Mouse (Mus musculus) embryonic facial prominence, embryonic 15.5 days (tissue): ENCODE measurements around the gene Syt9. TPM values are rescaled to one million over a fixed set of nuclear protein-coding genes. Genes with fewer than 3 reads are reported as not detected.

Source experiments
- ATAC-seq: fragments of 200-750 bp; cut with Nextera tagmentation; 2 replicates; pipeline ENCODE4 v1.8.0; 2017; ENCODE audit warnings: low read depth, moderate TSS enrichment; ENCODE audit not compliant: insufficient number of reproducible peaks, low FRiP score, low TSS enrichment
- H3K27ac ChIP-seq: fragments of 300-500 bp; sonication (generic); replicated peaks from 2 replicates; pipeline ENCODE4 v1.5.1; 2015; ENCODE audit warnings: mild to moderate bottlenecking, inconsistent platforms
- H3K27me3 ChIP-seq: fragments of 300-500 bp; sonication (generic); 2 replicates; pipeline ENCODE4 v1.6.1; 2015; ENCODE audit warnings: inconsistent platforms
- H3K36me3 ChIP-seq: fragments of 300-500 bp; sonication (generic); 2 replicates; pipeline ENCODE4 v1.6.1; 2015; ENCODE audit warnings: mild to moderate bottlenecking, inconsistent platforms
- H3K4me1 ChIP-seq: fragments of 300-500 bp; sonication (generic); 2 replicates; pipeline ENCODE4 v1.6.1; 2015; ENCODE audit warnings: inconsistent platforms
- H3K4me2 ChIP-seq: fragments of 300-500 bp; sonication (generic); replicated peaks from 2 replicates; pipeline ENCODE4 v1.6.1; 2015; ENCODE audit warnings: mild to moderate bottlenecking, inconsistent platforms
- H3K4me3 ChIP-seq: fragments of 300-500 bp; sonication (generic); replicated peaks from 2 replicates; pipeline ENCODE4 v1.5.1; 2015; ENCODE audit warnings: mild to moderate bottlenecking, inconsistent platforms
- H3K9ac ChIP-seq: fragments of 300-500 bp; sonication (generic); 2 replicates; pipeline ENCODE4 v1.6.1; 2015; ENCODE audit warnings: inconsistent platforms
- H3K9me3 ChIP-seq: fragments of 300-500 bp; sonication (generic); replicated peaks from 2 replicates; pipeline ENCODE4 v1.6.1; 2016; ENCODE audit warnings: inconsistent platforms
- WGBS: fragments of 180-500 bp; shearing (Covaris S2); methylation state at CpG from one replicate; pipeline ENCODE4 v1.1.7; 2015; 5-methylcytosine and 5-hydroxymethylcytosine counted together
- polyA plus RNA-seq: library from polyadenylated mRNA; unstranded; fragments of >200 nt; fragmentation: Nextera tagmentation; extraction: Ambion mirVana; gene quantifications from 2 replicates; pipeline ENCODE4 v1.2.1, GENCODE M21; 2015

The Syt9 gene
- polyA plus RNA-seq, 1 experiment from 2014 or later: 4.7 TPM

- 56% methylated on average over 2 of the region's 2 CpGs for WGBS
- Histone ChIP-seq H3K4me1 (no peaks in the 10 kb centered on the region), H3K27me3 (no peaks in the 10 kb centered on the region), H3K9ac (no peak overlapping the region), H3K27ac (no peak overlapping the region), H3K4me2 (no peak overlapping the region), H3K9me3 (no peaks in the 10 kb centered on the region), H3K36me3 (no peaks in the 10 kb centered on the region), H3K4me3 (no peak overlapping the region)
- ATAC-seq: no peak
These were observed 22.2 kb downstream of the Syt9 start for GRCm38 (mm10) chr7:107392749-107393148.

GRCm38 (mm10) chr7:107400061-107400799 lies 29.7 kb downstream of the Syt9 start:
- Histone ChIP-seq H3K9me3 (no peaks in the 10 kb centered on the region), H3K27me3 (no peaks in the 10 kb centered on the region), H3K4me3 (no peak overlapping the region), H3K36me3 (no peaks in the 10 kb centered on the region), H3K9ac (no peak overlapping the region), H3K4me2 (no peak overlapping the region), H3K27ac (no peak overlapping the region), H3K4me1 (no peaks in the 10 kb centered on the region)
- no peak for ATAC-seq
- 86% methylated on average over 15 of the region's 15 CpGs for WGBS

- no peak for ATAC-seq
- H3K27ac ChIP-seq: no peak overlapping the region
- H3K9ac ChIP-seq: no peak overlapping the region
- WGBS: 82% methylated on average over 3 of the region's 3 CpGs
- no peaks in the 10 kb centered on the region for H3K4me1 ChIP-seq
- no peaks in the 10 kb centered on the region for H3K36me3 ChIP-seq
- no peak overlapping the region for H3K4me2 ChIP-seq
- no peak overlapping the region for H3K4me3 ChIP-seq
- no peaks in the 10 kb centered on the region for H3K9me3 ChIP-seq
- no peaks in the 10 kb centered on the region for H3K27me3 ChIP-seq
These were observed 32.7 kb downstream of the Syt9 start for GRCm38 (mm10) chr7:107403261-107403660.

GRCm38 (mm10) chr7:107414928-107415327 lies 44.4 kb downstream of the Syt9 start:
- H3K36me3 ChIP-seq: no peaks in the 10 kb centered on the region
- H3K4me3 ChIP-seq: no peak overlapping the region
- WGBS: 90% methylated on average over 6 of the region's 6 CpGs
- no peak for ATAC-seq
- no peaks in the 10 kb centered on the region for H3K27me3 ChIP-seq
- no peak overlapping the region for H3K4me2 ChIP-seq
- H3K4me1 ChIP-seq: 0 out of 2 replicates have a peak, but pooled peaks cover 4% of the 10 kb centered on the region
- H3K9me3 ChIP-seq: no peaks in the 10 kb centered on the region
- no peak overlapping the region for H3K9ac ChIP-seq
- no peak overlapping the region for H3K27ac ChIP-seq

GRCm38 (mm10) chr7:107417043-107417850 lies 46.7 kb downstream of the Syt9 start:
- Histone ChIP-seq H3K27ac (no peak overlapping the region), H3K9ac (no peak overlapping the region), H3K4me2 (no peak overlapping the region), H3K27me3 (no peaks in the 10 kb centered on the region), H3K4me1 (0 out of 2 replicates have a peak, but pooled peaks cover 4% of the 10 kb centered on the region), H3K36me3 (no peaks in the 10 kb centered on the region), H3K9me3 (no peaks in the 10 kb centered on the region), H3K4me3 (no peak overlapping the region)
- 28% methylated on average over 3 of the region's 3 CpGs for WGBS
- no peak for ATAC-seq

DNA sequence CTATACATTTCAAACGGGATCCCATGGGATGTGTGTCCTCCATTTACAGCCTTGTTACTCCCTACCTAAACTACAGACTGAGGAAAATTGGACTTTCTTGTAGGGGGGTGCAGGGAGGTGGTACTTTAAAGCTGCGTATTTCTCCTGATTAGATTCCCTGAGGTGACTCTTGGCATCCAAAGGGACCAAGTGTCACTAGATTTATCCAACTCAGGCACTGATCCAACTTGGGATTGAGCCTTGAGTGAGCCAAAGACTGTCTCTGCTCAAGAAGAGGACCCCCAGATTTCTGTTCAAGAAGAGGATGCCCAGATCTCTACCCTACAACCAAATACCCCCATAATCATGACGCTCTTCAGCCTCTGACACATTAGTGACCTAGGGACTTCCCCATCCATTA lies 66.9 kb downstream of the Syt9 start:
- H3K9ac ChIP-seq: no peak overlapping the region
- H3K27ac ChIP-seq: no peak overlapping the region
- H3K4me3 ChIP-seq: no peak overlapping the region
- ATAC-seq: no peak
- H3K36me3 ChIP-seq: no peaks in the 10 kb centered on the region
- no peaks in the 10 kb centered on the region for H3K9me3 ChIP-seq
- WGBS: 82% methylated on average over 3 of the region's 3 CpGs
- H3K4me2 ChIP-seq: no peak overlapping the region
- no peaks in the 10 kb centered on the region for H3K4me1 ChIP-seq
- no peaks in the 10 kb centered on the region for H3K27me3 ChIP-seq

DNA sequence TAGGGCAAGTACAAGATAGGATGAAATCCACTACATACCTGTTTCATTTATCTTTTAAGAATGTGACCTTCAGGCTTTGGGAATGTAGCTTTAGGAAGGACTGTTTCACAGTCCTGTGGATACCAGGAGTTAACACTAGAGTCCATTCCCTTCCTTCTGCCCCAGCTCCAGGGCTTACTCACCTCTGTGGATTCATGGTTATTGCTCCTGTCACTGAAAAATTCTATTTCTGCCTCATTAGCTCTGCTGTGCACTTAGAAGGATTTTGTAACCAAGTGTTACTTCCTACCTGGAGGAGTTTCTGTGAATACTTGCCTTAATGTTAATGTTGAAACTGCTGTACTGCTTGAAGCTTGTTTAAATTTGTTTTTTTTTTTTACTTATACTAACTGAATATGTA lies 74.1 kb downstream of the Syt9 start:
- Histone ChIP-seq H3K4me1 (no peaks in the 10 kb centered on the region), H3K27ac (no peak overlapping the region), H3K36me3 (no peaks in the 10 kb centered on the region), H3K4me3 (no peak overlapping the region), H3K4me2 (no peak overlapping the region), H3K9me3 (no peaks in the 10 kb centered on the region), H3K9ac (no peak overlapping the region), H3K27me3 (no peaks in the 10 kb centered on the region)
- ATAC-seq: no peak

DNA sequence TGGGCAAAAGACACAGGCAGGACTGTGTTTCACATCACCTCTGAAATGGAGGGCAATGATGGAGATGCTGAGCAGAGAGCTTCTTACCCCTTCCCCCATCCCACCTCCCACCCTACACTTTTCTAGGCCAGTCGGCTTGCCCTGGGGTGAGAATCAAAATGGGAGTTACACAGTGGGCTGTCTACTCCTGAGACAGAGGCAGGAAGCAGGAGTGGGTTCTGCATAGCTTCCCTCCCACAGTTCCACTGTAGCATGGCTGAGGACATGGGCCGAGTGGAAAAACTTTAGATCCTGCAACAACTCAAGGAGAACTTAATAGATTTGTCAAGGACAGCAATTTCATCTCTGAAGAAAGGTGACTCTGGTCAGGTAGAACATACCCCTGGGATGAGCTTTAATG lies 84.1 kb downstream of the Syt9 start:
- Histone ChIP-seq H3K27ac (no peak overlapping the region), H3K9me3 (no peaks in the 10 kb centered on the region), H3K27me3 (no peaks in the 10 kb centered on the region), H3K4me2 (no peak overlapping the region), H3K36me3 (no peaks in the 10 kb centered on the region), H3K4me1 (no peaks in the 10 kb centered on the region), H3K4me3 (no peak overlapping the region), H3K9ac (no peak overlapping the region)
- ATAC-seq: no peak
- 68% methylated on average over 2 of the region's 2 CpGs for WGBS

- H3K4me1 ChIP-seq: no peaks in the 10 kb centered on the region
- 54% methylated on average over 5 of the region's 5 CpGs for WGBS
- ATAC-seq: no peak
- H3K27me3 ChIP-seq: no peaks in the 10 kb centered on the region
- no peak overlapping the region for H3K9ac ChIP-seq
- no peak overlapping the region for H3K27ac ChIP-seq
- H3K4me3 ChIP-seq: no peak overlapping the region
- no peaks in the 10 kb centered on the region for H3K36me3 ChIP-seq
- H3K4me2 ChIP-seq: no peak overlapping the region
- H3K9me3 ChIP-seq: no peaks in the 10 kb centered on the region
These were observed 84.6 kb downstream of the Syt9 start for GRCm38 (mm10) chr7:107455118-107455521.

DNA sequence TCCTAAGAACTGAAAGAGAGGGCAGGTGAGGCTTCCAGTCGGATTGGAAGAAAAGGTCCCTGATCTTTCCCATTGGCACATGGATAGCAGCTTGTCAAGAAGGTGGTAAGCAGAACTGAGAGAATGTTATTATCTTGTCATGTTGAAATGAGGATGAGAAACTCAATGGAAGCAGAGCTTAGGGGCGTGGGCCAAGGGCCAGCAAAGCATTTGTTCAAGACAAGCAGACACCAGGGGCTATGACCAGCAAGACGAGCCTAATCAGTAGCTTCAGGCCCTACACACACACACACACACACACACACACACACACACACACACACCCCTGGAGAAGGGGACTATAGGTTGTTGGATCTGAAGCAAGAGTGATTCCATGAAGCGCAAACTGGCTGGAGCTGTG lies 90.6 kb downstream of the Syt9 start:
- Histone ChIP-seq H3K4me2 (no peak overlapping the region), H3K27me3 (no peaks in the 10 kb centered on the region), H3K36me3 (no peaks in the 10 kb centered on the region), H3K27ac (no peak overlapping the region), H3K9me3 (no peaks in the 10 kb centered on the region), H3K4me3 (no peak overlapping the region), H3K9ac (no peak overlapping the region), H3K4me1 (no peaks in the 10 kb centered on the region)
- WGBS: 73% methylated on average over 4 of the region's 4 CpGs
- no peak for ATAC-seq

DNA sequence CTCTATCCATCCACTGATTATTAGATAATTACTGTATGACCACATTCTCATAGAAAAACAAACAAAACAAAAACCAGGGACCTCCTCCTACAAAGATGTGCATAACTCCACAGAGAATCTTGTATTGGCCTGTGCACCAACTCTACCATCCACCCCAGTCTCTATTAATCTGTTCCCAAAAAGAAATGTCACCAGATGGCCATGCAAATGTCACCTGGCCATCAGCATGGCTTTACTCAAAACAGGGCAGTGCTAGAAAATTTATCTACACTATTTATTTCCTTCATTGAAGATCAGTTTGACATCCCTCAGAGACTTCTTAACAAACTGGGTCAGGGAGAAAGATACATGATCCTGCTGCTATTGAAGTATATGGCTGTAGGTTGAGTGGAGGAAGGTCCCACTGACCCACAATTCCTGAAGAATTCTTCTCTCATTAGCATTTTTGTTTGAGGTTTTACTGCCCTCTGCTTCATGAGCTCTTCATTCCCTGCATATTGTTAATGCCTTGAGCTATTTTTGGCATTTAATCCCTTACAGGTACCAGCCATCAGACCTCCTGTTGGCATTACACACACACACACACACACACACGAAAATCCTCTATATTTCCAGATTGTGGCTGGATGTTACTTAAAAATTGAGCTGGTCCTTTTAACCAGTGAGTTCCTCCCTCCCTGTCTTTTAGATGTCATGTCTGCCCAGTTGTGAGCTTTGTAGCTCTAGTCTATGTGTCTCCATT lies 91.3 kb downstream of the Syt9 start:
- no peak overlapping the region for H3K27ac ChIP-seq
- H3K9ac ChIP-seq: no peak overlapping the region
- H3K4me1 ChIP-seq: no peaks in the 10 kb centered on the region
- H3K36me3 ChIP-seq: no peaks in the 10 kb centered on the region
- no peaks in the 10 kb centered on the region for H3K9me3 ChIP-seq
- WGBS: 50% methylated on average over 1 of the region's 1 CpGs
- no peak overlapping the region for H3K4me2 ChIP-seq
- no peak for ATAC-seq
- no peaks in the 10 kb centered on the region for H3K27me3 ChIP-seq
- H3K4me3 ChIP-seq: no peak overlapping the region
